Mouse (Mus musculus) kidney, embryonic 14.5 days (tissue): ENCODE measurements around the gene Aoc2. TPM values are rescaled to one million over a fixed set of nuclear protein-coding genes. Genes with fewer than 3 reads are reported as not detected.
A peak's percentile ranks its signal among the peaks of the same experiment; 100 is the strongest.
"Not testable (repeated sequence)": the region's sequence is repeated elsewhere in the genome, so short reads cannot be mapped to it uniquely, and the experiment has no call there.

Source experiments
- ATAC-seq: fragments of 200-750 bp; cut with Nextera tagmentation; 2 replicates; pipeline ENCODE4 v1.8.0; 2017; ENCODE audit warnings: moderate number of reproducible peaks, mild to moderate bottlenecking, moderate TSS enrichment, moderate library complexity; ENCODE audit not compliant: low FRiP score, low TSS enrichment
- H3K27ac ChIP-seq: fragments of 300-500 bp; sonication (generic); 2 replicates; pipeline ENCODE4 v1.5.1; 2014; ENCODE audit warnings: low read depth, mild to moderate bottlenecking, low read length, moderate library complexity, mixed read lengths
- H3K27me3 ChIP-seq: fragments of 300-500 bp; sonication (generic); 2 replicates; pipeline ENCODE4 v1.6.1; 2014; ENCODE audit warnings: mild to moderate bottlenecking, low read length; ENCODE audit not compliant: control insufficient read depth, insufficient read depth
- H3K36me3 ChIP-seq: fragments of 300-500 bp; sonication (generic); 2 replicates; pipeline ENCODE4 v1.6.1; 2014; ENCODE audit warnings: low read length, mixed read lengths; ENCODE audit not compliant: control insufficient read depth, insufficient read depth
- H3K4me1 ChIP-seq: fragments of 300-500 bp; sonication (generic); 2 replicates; pipeline ENCODE4 v1.6.1; 2014; ENCODE audit warnings: low read length, mixed read lengths; ENCODE audit not compliant: control insufficient read depth, insufficient read depth
- H3K4me2 ChIP-seq: fragments of 300-500 bp; sonication (generic); replicated peaks from 2 replicates; pipeline ENCODE4 v1.6.1; 2014; ENCODE audit warnings: low read depth, mild to moderate bottlenecking, low read length
- H3K4me3 ChIP-seq: fragments of 300-500 bp; sonication (generic); 2 replicates; pipeline ENCODE4 v1.5.1; 2014; ENCODE audit warnings: mild to moderate bottlenecking, low read length
- H3K9ac ChIP-seq: fragments of 300-500 bp; sonication (generic); 2 replicates; pipeline ENCODE4 v1.6.1; 2014; ENCODE audit warnings: low read depth, mild to moderate bottlenecking, low read length, moderate library complexity
- H3K9me3 ChIP-seq: fragments of 300-500 bp; sonication (generic); 2 replicates; pipeline ENCODE4 v1.6.1; 2016; ENCODE audit warnings: low read length; ENCODE audit not compliant: control insufficient read depth
- WGBS: fragments of 180-500 bp; shearing (Covaris S2); extraction: QIAGEN DNeasy Blood & Tissue Kit; methylation state at CpG from one replicate; pipeline ENCODE4 v1.1.7; 2014; 5-methylcytosine and 5-hydroxymethylcytosine counted together
- polyA plus RNA-seq: library from polyadenylated mRNA; unstranded; fragments of >200 nt; fragmentation: Nextera tagmentation; extraction: Ambion mirVana; gene quantifications from 2 replicates; pipeline ENCODE4 v1.2.1, GENCODE M21; 2014

Gene Aoc2
- polyA plus RNA-seq, 1 experiment from 2014 or later: 1.9 TPM

DNA sequence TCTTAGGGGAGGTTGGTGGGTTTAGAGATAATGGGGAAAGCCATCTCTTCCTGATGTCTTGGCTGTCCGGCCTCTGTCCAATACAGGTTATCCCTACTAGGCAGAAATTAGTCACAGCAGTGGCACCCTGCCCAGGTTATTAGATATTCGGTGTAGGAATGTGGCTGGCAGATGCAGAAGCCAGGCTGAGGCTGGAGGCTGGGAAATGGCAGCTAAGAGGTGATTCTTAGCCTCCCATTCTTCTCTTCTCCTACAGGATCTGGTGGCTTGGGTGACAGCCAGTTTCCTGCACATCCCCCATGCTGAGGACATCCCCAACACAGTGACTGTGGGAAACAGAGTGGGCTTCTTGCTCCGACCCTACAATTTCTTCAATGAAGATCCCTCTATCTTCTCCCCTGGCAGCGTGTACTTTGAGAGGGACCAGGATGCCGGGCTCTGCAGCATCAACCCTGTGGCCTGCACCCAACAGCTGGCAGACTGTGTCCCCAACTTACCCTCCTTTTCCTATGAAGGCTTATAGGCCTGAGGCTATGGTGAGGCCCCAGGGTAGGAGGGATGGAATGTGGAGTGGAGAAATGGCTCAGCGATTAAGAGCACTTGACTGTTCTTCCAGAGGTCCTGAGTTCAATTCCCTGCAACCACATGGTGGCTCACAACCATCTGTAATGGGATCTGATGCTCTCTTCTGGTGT is 4.2 kb downstream of the Aoc2 start:
- no peak overlapping the region for H3K4me3 ChIP-seq
- no peaks in the 10 kb centered on the region for H3K4me1 ChIP-seq
- peaks cover 18% of the 10 kb centered on the region for H3K36me3 ChIP-seq
- H3K4me2 ChIP-seq: no peak overlapping the region
- H3K27ac ChIP-seq: no peak overlapping the region
- H3K9me3 ChIP-seq: no peaks in the 10 kb centered on the region
- H3K27me3 ChIP-seq: no peaks in the 10 kb centered on the region
- WGBS: 91% methylated on average over 6 of the region's 6 CpGs
- H3K9ac ChIP-seq: no peak overlapping the region
- no peak for ATAC-seq

DNA sequence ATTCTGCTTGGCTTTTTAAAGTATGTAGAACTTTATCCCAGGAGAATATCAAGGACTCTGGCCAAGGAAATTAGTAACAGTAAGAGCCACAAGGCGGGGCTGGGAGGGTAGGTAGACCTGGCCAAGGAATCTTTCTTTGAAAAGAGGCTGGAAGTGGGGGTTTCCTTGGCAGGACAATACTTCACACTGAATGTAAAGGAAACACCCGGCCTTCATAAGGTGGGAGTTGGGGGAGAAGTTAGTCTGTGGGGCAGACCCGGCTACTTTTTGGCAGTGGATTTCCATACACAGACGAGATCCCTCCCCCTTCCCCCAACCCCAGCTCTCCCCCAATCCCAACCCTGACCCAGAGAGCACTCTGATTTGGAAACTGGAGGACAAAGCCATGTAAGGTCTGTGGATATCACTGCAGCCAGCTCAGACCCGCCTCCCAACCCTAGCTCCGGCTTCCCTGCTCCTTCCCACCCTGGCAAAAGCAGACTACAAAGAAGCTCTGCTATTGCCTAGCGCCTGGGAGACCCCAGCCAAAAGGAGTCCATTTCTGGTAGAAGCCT is 5.6 kb downstream of the Aoc2 start, which contains the start of gene Aoc3:
Gene Aoc3 (plus strand): TSS at position 235 of the 554 bp plus-strand sequence.
- no peak for ATAC-seq
- H3K9ac ChIP-seq: no peak within 1 kb of the TSS
- H3K36me3 ChIP-seq: peaks cover 5% of the 10 kb centered on the region; the same call in 1 of the 2 replicates
- H3K9me3 ChIP-seq: no peaks in the 10 kb centered on the region
- H3K27ac ChIP-seq: no peak within 1 kb of the TSS
- H3K4me3 ChIP-seq: no peak within 1 kb of the TSS
- 0 out of 2 replicates have a peak, but pooled peaks cover 6% of the 10 kb centered on the region for H3K4me1 ChIP-seq
- WGBS: 72% methylated on average over 7 of the region's 7 CpGs
- H3K4me2 ChIP-seq: no peak within 1 kb of the TSS
- H3K27me3 ChIP-seq: no peaks in the 10 kb centered on the region

DNA sequence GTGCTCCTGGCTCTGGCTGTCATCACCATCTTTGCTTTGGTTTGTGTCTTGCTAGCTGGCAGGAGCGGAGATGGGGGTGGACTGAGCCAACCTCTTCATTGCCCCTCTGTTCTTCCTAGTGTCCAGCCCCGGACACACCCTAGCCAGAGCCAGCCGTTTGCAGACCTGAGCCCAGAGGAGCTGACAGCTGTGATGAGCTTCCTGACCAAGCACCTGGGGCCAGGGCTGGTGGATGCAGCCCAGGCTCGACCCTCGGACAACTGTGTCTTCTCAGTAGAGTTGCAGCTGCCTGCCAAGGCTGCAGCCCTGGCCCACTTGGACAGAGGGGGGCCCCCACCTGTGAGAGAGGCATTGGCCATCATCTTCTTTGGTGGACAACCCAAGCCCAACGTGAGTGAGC is 6.1 kb downstream of the Aoc2 start:
- not testable (repeated sequence) for H3K36me3 ChIP-seq, H3K9me3 ChIP-seq, H3K27me3 ChIP-seq, H3K9ac ChIP-seq, H3K4me3 ChIP-seq, H3K4me1 ChIP-seq, ATAC-seq, H3K4me2 ChIP-seq, H3K27ac ChIP-seq
- WGBS: 85% methylated on average over 5 of the region's 6 CpGs

DNA sequence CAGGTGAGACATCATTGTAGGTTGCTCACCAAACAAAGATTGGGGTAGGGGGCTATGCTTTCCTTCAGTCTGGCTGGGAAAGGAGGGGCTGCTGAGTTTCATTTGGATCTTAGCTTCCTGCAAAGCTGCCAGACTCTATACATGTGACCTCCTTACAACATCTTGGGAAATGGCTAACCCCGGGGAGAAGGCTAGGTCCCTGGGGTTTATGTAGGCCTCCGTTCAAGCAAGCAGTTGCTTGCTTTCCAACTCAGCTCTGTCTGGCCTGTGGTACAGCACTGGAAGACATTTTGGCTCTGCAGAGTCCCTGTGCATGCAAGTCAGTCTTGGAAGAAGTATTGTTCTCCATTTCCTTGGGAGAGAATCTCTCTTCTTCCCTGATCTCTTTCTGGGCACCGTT is 7.7 kb downstream of the Aoc2 start:
- Histone ChIP-seq H3K27ac (no peak overlapping the region), H3K4me2 (no peak overlapping the region), H3K4me3 (no peak overlapping the region), H3K9me3 (no peaks in the 10 kb centered on the region), H3K36me3 (no peaks in the 10 kb centered on the region), H3K4me1 (0 out of 2 replicates have a peak, but pooled peaks cover 6% of the 10 kb centered on the region), H3K9ac (0 out of 2 replicates have a peak overlapping the region, but pooled peaks have one; percentile 12), H3K27me3 (no peaks in the 10 kb centered on the region)
- 71% methylated on average over 3 of the region's 3 CpGs for WGBS
- no peak for ATAC-seq

DNA sequence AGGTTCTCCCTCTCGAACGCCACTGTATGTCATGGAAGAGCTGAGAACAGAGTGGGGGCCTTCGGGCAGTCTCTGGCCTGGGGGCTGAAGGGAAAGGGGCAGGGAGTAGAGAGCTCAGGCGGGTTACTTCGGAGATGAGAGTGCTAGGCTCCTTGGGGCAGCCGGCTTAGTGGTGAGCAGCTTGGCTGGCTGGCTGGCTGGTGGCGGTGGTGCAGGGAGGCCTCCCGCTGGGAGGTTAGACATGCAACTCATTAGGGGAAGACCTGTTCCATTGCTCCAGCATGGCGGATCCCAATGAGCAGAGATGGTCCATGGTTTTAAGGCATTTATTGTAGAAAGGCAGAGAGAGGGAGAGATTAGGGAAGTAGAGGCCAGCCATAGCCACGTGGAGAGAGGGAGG is 9.2 kb downstream of the Aoc2 start:
- H3K27ac ChIP-seq: no peak overlapping the region

DNA sequence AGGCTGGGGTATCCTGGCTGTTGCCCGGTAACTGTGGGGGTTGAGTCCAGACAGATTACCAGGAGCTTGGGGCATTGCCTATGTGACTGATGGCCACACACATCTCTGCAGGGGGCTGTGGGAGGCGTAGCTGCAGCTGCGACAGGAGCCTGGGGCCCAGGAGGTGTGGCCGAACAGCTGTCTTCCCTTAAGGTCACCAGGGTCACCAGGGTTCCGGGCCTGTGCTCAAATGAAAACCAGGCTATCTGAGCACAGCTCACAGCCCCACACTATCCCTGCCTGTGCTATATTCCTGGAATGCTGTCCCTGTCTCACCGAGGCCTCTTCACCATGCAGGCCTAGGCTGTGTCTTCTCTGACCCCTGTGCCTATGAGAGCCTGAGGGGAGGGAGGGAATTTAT is 9.7 kb downstream of the Aoc2 start:
- H3K4me2 ChIP-seq: no peak overlapping the region
- no peaks in the 10 kb centered on the region for H3K36me3 ChIP-seq
- WGBS: 8% methylated on average over 6 of the region's 6 CpGs
- H3K4me3 ChIP-seq: no peak overlapping the region
- H3K9ac ChIP-seq: no peak overlapping the region
- peaks cover 14% of the 10 kb centered on the region; the same call in 1 of the 2 replicates for H3K4me1 ChIP-seq
- no peaks in the 10 kb centered on the region for H3K9me3 ChIP-seq
- no peak for ATAC-seq
- H3K27me3 ChIP-seq: no peaks in the 10 kb centered on the region
- H3K27ac ChIP-seq: no peak overlapping the region

More for the DNA sequence above, 9.2 kb downstream of the Aoc2 start:
- Histone ChIP-seq H3K9ac (no peak overlapping the region), H3K9me3 (no peaks in the 10 kb centered on the region), H3K4me1 (peaks cover 14% of the 10 kb centered on the region; the same call in 1 of the 2 replicates), H3K36me3 (no peaks in the 10 kb centered on the region), H3K4me3 (no peak overlapping the region), H3K27me3 (no peaks in the 10 kb centered on the region), H3K4me2 (no peak overlapping the region; the same call in 1 of the 2 replicates)
- WGBS: 43% methylated on average over 10 of the region's 10 CpGs
- ATAC-seq: no peak

DNA sequence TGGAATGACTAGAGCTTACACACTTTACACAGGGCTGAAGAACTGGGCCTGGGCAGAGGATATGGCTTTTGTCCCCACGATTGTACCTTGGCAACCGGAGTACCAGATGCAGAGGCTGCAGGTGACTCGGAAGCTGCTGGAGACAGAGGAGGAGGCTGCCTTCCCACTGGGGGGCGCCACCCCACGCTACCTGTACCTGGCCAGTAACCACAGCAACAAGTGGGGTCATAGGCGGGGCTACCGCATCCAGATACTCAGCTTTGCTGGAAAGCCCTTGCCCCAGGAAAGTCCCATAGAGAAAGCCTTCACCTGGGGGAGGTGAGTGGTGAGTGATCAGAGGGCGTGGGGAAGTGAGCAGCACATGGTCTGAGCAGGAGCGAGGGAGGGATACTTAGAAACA is 10.8 kb downstream of the Aoc2 start:
- H3K4me2 ChIP-seq: no peak overlapping the region
- no peak overlapping the region for H3K9ac ChIP-seq
- H3K4me1 ChIP-seq: peaks cover 14% of the 10 kb centered on the region; the same call in 1 of the 2 replicates
- WGBS: 83% methylated on average over 9 of the region's 9 CpGs
- ATAC-seq: no peak
- no peak overlapping the region for H3K27ac ChIP-seq
- no peak overlapping the region for H3K4me3 ChIP-seq
- H3K9me3 ChIP-seq: no peaks in the 10 kb centered on the region
- no peaks in the 10 kb centered on the region for H3K36me3 ChIP-seq
- no peaks in the 10 kb centered on the region for H3K27me3 ChIP-seq

DNA sequence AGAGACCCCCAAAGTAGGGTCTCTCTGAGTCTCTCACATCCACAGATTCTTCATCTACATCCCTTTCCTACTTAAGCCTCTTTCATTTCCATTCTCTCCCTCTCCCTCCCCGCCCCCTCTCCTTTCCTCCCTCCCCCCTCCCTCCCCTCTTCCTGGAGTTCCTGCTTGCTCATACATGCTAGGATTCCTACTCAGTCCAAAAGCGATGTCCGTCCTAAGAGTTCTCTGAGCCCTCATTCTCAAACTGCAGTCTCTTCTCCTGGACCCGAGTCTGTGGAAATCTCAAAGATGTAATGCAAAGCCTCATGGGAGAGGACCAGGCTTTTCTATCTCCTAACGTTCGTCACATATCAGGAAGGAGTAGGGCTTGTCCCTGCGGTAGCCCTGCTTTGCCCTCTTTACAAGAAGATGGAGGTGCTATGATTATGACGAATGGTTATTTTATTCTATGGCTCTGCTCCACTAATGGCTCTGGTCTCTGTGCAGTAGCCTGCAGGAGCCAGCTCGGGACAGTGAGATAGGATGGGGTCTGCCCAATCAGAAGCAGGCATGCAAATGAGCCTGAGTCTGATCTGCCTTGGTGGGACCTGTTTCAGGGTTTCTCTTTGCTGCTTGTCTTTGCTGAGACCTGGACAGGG is 13.4 kb downstream of the Aoc2 start:
- WGBS: 1% methylated on average over 9 of the region's 9 CpGs
- Histone ChIP-seq H3K9me3 (no peaks in the 10 kb centered on the region), H3K4me2 (peak overlapping the region; percentile 52), H3K27me3 (no peaks in the 10 kb centered on the region), H3K36me3 (no peaks in the 10 kb centered on the region), H3K4me3 (peak overlapping the region; percentile 27; the same call in 1 of the 2 replicates), H3K9ac (no peak overlapping the region), H3K4me1 (peaks cover 14% of the 10 kb centered on the region; the same call in 1 of the 2 replicates), H3K27ac (peak overlapping the region; percentile 63; the same call in 1 of the 2 replicates)
- peak; percentile 92 for ATAC-seq
